Mouse (Mus musculus) CH12.LX (cell line): Measurements from ENCODE around the gene Olfm4.

Source experiments
- CTCF ChIP-seq, 2 experiments: IDR thresholded peaks in 1 of 2; conservative IDR thresholded peaks in 1 of 2; 2 replicates each; pipeline ENCODE4 v1.5.1; 2011 to 2012; ENCODE audit warnings: low read depth in 2 of 2, low read length in 2 of 2, improper control_type of control experiment in 1 of 2, inconsistent platforms in 1 of 2, mild to moderate bottlenecking in 1 of 2, moderate library complexity in 1 of 2
- EP300 ChIP-seq: IDR thresholded peaks from 2 replicates; pipeline ENCODE4 v1.6.1; 2011; ENCODE audit warnings: low read length, improper control_type of control experiment
- MEF2A ChIP-seq: IDR thresholded peaks from 2 replicates; pipeline ENCODE4 v1.6.1; 2014; ENCODE audit warnings: low read depth, mild to moderate bottlenecking, inconsistent platforms, low read length, improper control_type of control experiment, borderline replicate concordance
- POLR2A ChIP-seq: IDR thresholded peaks from 2 replicates; pipeline ENCODE4 v1.6.1; 2011; ENCODE audit warnings: low read depth, mild to moderate bottlenecking, improper control_type of control experiment, low read length
- SMC3 ChIP-seq: IDR thresholded peaks from 2 replicates; pipeline ENCODE4 v1.6.1; 2011; ENCODE audit warnings: low read depth, low read length, improper control_type of control experiment
- USF1 ChIP-seq: IDR thresholded peaks from 2 replicates; pipeline ENCODE4 v1.6.1; 2014; ENCODE audit warnings: low read depth, mild to moderate bottlenecking, inconsistent platforms, low read length, improper control_type of control experiment
- ZNF384 ChIP-seq: IDR thresholded peaks from 2 replicates; pipeline ENCODE4 v1.6.1; 2012; ENCODE audit warnings: low read depth, low read length, improper control_type of control experiment, inconsistent platforms

- no peak for TF ChIP-seq CTCF (conservative IDR thresholded peaks at IDR 0.05 in 1 of 2, IDR thresholded peaks at IDR 0.05 in 1 of 2; ENCODE audit: low read depth in 2 of 2, low read length in 2 of 2)
- no peak for TF ChIP-seq MEF2A
- TF ChIP-seq POLR2A = no peak
- no peak for TF ChIP-seq ZNF384
- no peak for TF ChIP-seq EP300
- no peak for TF ChIP-seq USF1
- TF ChIP-seq SMC3 = no peak
Observed at GRCm38 (mm10) chr14:80055725-80056124, 71.8 kb downstream of the Olfm4 start.
